Mouse (Mus musculus) spleen, embryonic (tissue): ENCODE measurements around the gene Adgb.
"Not testable (repeated sequence)": the region's sequence is repeated elsewhere in the genome, so short reads cannot be mapped to it uniquely, and the experiment has no call there.

Experiments used
- CTCF ChIA-PET: fragments of 350-600 bp; sonication (Branson Sonifier 250); formaldehyde crosslinking; loops from one replicate; lab custom pipeline; 2022; lab: Charles Lee

Adgb gene

DNA sequence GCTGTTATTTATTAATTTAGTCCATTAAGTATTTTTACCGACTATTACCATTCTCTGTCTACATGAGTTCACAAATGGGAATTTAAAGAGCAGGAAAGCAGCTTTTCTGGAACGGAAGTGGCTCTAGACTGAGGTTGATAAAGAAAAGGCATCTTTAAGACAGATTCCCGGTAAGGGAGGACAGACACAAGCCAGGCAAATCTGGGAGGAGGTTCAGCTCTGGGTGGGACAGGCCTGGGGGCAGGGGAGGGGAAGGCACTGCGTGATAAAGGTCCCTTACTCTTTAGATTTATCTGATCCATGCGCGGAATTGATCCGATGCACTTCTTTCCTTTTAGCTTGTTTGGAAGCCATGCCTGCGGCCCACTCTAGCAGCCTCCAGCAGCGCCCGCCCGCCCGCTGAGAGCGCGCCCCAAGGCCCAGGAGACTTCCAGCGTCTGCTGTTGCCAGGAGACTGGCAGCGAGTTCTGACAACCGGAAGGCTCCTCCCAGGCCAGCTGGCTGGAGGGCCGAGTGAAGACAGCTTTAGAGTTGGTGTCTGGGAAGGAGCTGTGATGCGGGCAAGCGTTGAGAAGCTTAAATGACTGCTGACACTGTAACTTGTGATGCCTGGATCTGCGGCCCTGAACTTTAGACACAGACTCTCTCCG, at the start of gene Adgb:
Adgb (minus strand) TSS at position 366 of the 650 bp plus-strand sequence.
- CTCF ChIA-PET, result no interaction called here

DNA sequence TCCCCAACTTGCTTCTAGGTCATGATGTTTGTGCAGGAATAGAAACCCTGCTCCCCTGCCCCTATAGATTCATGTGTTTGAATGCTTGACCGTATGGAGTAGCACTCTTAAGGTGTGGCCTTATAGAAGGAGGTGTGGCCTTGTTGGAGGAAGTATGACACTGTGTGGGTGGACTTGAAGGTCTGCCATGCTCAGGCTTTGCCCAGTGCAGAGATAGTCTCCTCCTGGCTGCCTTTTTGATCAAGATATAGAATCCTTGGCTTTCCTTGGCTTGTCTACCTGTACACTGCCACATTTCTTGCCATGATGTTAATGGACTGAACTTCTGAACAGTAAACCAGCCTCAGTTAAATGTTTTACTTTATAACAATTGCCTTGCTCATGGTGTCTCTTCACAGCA, 8.0 kb upstream of the Adgb start:
- CTCF ChIA-PET, result no interaction called here

- CTCF ChIA-PET, result not testable (repeated sequence)
Observed at GRCm38 (mm10) chr10:10477429-10477828, 5.3 kb upstream of the Adgb start.

- CTCF ChIA-PET, result interaction anchor here (0.6 kb wide), 1 partner anchor 9 kb away, joined by 3 read pairs; no protein-coding TSS in a partner anchor
Observed at GRCm38 (mm10) chr10:10476956-10477355, 4.8 kb upstream of the Adgb start.

DNA sequence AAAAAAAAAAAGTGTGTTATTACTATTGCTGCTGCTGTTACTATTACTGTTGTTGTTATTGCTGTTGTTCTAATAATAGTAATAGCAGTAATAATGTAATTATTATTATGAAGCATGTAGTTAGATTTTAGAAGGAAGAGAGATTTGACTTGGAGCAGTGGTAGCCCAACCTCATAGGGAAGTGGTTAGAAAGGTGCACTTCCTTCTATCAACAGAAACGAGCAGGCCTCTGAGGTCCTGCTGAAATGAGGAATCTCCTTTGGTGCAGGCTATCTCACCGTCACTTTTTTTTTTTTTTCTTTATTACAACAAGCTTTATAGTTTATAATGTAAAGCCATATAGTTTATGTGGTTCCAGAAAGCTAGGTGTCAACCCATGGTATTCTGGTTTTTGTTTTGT, 4.4 kb upstream of the Adgb start:
- CTCF ChIA-PET, result interaction anchor here (0.6 kb wide), 1 partner anchor 8 kb away, joined by 3 read pairs; no protein-coding TSS in a partner anchor

GRCm38 (mm10) chr10:10468699-10469547, 3.2 kb downstream of the Adgb start:
- CTCF ChIA-PET, result no interaction called here

DNA sequence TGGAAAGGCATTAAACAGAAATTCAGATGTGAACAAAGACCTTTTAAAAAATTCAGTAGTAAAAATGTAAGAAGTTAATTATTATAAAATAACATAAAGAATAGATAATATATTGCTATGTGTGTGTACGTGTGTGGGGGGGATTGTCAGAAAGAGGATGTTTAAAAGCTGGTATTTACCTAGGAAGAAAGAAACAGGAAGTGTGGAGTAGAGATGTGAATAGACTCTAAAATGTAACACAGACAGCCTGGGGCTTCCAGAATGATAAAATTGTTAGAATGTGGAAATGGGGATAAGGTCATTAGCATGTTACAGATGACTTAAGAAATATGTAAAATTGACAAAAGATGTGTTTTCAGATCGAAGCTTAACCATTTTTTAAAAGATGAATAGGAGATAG, 12.0 kb downstream of the Adgb start:
- CTCF ChIA-PET, result no interaction called here

DNA sequence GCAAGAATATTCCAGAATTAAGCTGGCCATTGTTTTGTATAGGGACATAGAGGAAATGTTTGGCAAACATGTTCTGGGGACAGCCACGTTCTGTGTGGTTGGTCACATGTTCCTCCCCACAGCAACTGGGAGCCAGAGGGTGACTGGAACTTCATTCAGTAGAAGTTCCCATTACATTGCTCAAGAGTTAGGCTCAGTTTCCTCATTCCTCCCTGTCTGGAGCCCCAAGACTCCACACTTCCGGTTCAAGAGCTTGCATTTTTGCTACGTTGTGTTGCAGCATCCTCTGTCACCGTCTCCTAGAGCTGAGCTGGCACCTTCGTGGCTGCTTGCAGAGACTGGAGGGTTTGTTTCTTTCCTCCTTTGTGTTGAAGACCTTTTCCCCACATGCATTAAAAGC, 15.1 kb downstream of the Adgb start:
- CTCF ChIA-PET, result interaction anchor here (1.1 kb wide), 1 partner anchor 39 kb away, joined by 5 read pairs; no protein-coding TSS in a partner anchor

- CTCF ChIA-PET, result no interaction called here
Observed at GRCm38 (mm10) chr10:10449067-10449466, 23.1 kb downstream of the Adgb start.

GRCm38 (mm10) chr10:10444841-10445466, 27.2 kb downstream of the Adgb start:
- CTCF ChIA-PET, result no interaction called here

- CTCF ChIA-PET, result no interaction called here
Observed at GRCm38 (mm10) chr10:10443558-10443957, 28.6 kb downstream of the Adgb start.

DNA sequence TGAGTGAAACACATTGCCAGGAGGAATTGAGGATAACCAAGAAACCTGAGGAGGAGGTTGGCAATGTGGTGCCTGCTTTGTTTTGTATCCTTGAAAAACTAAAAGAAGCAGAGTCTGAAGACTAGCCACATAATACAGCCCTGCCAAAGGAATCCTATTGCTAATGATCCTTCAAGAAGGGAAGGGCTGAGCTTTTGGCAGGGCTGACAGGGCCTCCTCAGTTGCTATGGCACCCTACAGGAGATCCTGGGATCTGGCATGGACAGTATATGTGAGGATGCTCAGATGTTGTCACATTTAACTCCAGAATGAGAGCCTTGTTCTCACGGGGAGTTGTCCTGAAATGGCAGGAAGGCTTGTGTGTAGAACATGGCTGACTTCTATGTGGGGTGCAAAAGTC, 37.1 kb downstream of the Adgb start:
- CTCF ChIA-PET, result no interaction called here

- CTCF ChIA-PET, result no interaction called here
Observed at GRCm38 (mm10) chr10:10429635-10430034, 42.5 kb downstream of the Adgb start.

DNA sequence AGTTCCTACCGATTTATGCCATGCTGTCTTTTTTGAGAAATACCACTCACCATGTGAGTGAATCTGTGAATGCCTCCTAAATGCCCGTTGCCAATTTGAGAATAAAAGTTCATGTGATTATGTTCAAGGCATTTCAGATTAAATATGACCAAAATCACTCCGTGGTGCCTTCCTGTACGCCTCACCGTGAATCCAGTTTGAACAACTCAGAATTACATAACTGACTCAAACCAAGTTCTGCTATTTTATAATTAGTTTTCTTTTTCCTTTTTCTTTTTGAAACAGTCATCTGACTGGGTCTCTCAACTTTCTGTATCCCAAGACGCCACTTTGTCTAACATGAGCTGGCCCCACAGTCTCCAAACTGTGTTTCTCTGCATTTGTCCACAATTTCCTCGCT, 43.1 kb downstream of the Adgb start:
- CTCF ChIA-PET, result no interaction called here

GRCm38 (mm10) chr10:10424383-10424782, 47.7 kb downstream of the Adgb start:
- CTCF ChIA-PET, result no interaction called here

- CTCF ChIA-PET, result no interaction called here
Observed at GRCm38 (mm10) chr10:10411046-10411445, 61.1 kb downstream of the Adgb start.

GRCm38 (mm10) chr10:10408166-10408565, 64.0 kb downstream of the Adgb start:
- CTCF ChIA-PET, result interaction anchor here (0.6 kb wide), 1 partner anchor 25 kb away, joined by 4 read pairs; no protein-coding TSS in a partner anchor

- CTCF ChIA-PET, result no interaction called here
Observed at GRCm38 (mm10) chr10:10395784-10396481, 76.2 kb downstream of the Adgb start.

DNA sequence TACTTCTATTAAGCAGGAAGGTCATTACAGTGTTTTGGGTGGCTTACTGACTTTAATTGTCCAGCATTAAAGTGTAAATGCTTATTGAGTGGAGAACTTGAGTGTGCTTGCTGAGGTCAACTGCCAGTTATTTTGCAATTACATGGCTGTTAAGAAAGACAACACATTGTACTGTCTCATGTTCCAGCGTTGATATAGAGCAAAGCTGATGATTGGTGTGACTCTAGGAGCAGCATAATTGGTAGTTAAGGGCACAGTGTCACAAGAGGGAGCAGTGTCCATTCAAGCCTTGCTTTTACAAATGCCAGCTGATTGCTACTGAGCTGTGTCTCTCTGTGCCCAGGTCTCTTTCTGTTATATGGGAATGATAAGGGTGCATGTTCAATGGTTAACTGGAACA, 97.5 kb downstream of the Adgb start:
- CTCF ChIA-PET, result no interaction called here

- CTCF ChIA-PET, result no interaction called here
Observed at GRCm38 (mm10) chr10:10364025-10364424, 108.1 kb downstream of the Adgb start.

DNA sequence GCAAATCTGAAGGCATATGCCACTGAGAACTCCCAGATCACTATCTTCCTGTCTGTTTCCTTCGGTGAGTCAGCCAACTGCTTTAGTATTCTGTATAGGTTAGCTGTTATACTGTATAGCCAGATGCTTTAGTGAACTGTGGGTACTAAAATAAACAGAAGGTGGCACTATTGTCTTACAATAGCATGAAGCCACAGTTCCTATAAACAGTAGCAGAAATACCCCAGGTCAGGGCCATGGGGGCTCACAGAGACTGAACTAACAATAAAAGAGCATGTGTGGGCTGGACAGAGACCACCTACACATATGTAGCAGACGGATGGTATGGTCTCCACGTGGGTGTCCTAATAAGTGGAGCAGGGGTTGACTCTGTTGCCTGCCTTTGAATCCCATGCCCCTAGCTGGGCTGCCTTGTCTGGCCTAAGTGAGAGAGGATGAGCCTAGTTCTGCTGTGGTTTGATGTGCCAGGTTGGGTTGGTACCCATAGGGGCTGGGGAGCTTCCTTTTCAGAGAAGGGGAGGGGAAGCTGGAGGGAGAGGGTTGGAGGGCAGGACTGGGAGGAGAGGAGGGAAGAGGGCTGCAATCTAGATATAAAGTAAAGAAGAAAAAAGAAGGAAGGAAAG, 116.4 kb downstream of the Adgb start:
- CTCF ChIA-PET, result no interaction called here
